Mouse (Mus musculus): ENCODE results near the gene Tagln2. TPM values are rescaled to one million over a fixed set of nuclear protein-coding genes. Genes with fewer than 3 reads are reported as not detected.

Gene Tagln2
- polyA plus RNA-seq, 1 experiment from 2014 or later, result 580 TPM

Other genes with a start within 250 kb of the Tagln2 start
- not detected in 2 replicates for gene Atp1a4, start 241.6 kb upstream of the Tagln2 start, polyA plus RNA-seq (2015; fragmentation: Nextera tagmentation; extraction: Ambion mirVana)
- 46.2 and 49.4 TPM in 2 replicates for gene Igsf8, start 238.4 kb upstream of the Tagln2 start, polyA plus RNA-seq (2015; fragmentation: Nextera tagmentation; extraction: Ambion mirVana)
- 5.7 and 6.2 TPM in 2 replicates for gene Atp1a2, start 202.0 kb upstream of the Tagln2 start, polyA plus RNA-seq (2015; fragmentation: Nextera tagmentation; extraction: Ambion mirVana)
- 0.04 TPM in 1 of 2 replicates, not detected in the other for gene Kcnj9, start 170.7 kb upstream of the Tagln2 start, polyA plus RNA-seq (2015; fragmentation: Nextera tagmentation; extraction: Ambion mirVana)
- 0.15 and 0.21 TPM in 2 replicates for gene Kcnj10, start 158.8 kb upstream of the Tagln2 start, polyA plus RNA-seq (2015; fragmentation: Nextera tagmentation; extraction: Ambion mirVana)
- 5.4 and 5.7 TPM in 2 replicates for gene Pigm, start 123.5 kb upstream of the Tagln2 start, polyA plus RNA-seq (2015; fragmentation: Nextera tagmentation; extraction: Ambion mirVana)
- gene Slamf9, start 24.7 kb upstream of the Tagln2 start, polyA plus RNA-seq (2015; fragmentation: Nextera tagmentation; extraction: Ambion mirVana), result 0.31 and 0.51 TPM in 2 replicates
- gene Igsf9, start 18.3 kb upstream of the Tagln2 start, polyA plus RNA-seq (2015; fragmentation: Nextera tagmentation; extraction: Ambion mirVana), result 21.7 and 22.5 TPM in 2 replicates
- 8.1 and 10.7 TPM in 2 replicates for gene Cfap45, start 20.8 kb downstream of the Tagln2 start, polyA plus RNA-seq (2015; fragmentation: Nextera tagmentation; extraction: Ambion mirVana)
- 0.24 and 0.47 TPM in 2 replicates for gene Vsig8, start 55.9 kb downstream of the Tagln2 start, polyA plus RNA-seq (2015; fragmentation: Nextera tagmentation; extraction: Ambion mirVana)
- 0.09 TPM in 1 of 2 replicates, not detected in the other for gene Slamf8, start 90.5 kb downstream of the Tagln2 start, polyA plus RNA-seq (2015; fragmentation: Nextera tagmentation; extraction: Ambion mirVana)
- gene Fcrl6, start 102.5 kb downstream of the Tagln2 start, polyA plus RNA-seq (2015; fragmentation: Nextera tagmentation; extraction: Ambion mirVana), result not detected in 2 replicates
- 11.8 and 12.3 TPM in 2 replicates for gene Dusp23, start 132.9 kb downstream of the Tagln2 start, polyA plus RNA-seq (2015; fragmentation: Nextera tagmentation; extraction: Ambion mirVana)
- gene Crp, start 198.0 kb downstream of the Tagln2 start, polyA plus RNA-seq (2015; fragmentation: Nextera tagmentation; extraction: Ambion mirVana), result 0.09 and 0.30 TPM in 2 replicates